Mouse (Mus musculus) common myeloid progenitor, adult 5-6 weeks (primary cell): ENCODE results near the gene Aqp7. TPM values are rescaled to one million over a fixed set of nuclear protein-coding genes. Genes with fewer than 3 reads are reported as not detected.
A peak's percentile ranks its signal among the peaks of the same experiment; 100 is the strongest.

Source experiments
- ATAC-seq: replicated peaks from 2 replicates; pipeline ENCODE4 v1.8.0; 2016; ENCODE audit warnings: low read depth, mild to moderate bottlenecking, moderate TSS enrichment, inconsistent platforms; ENCODE audit not compliant: poor library complexity, severe bottlenecking
- total RNA-seq: library from RNA; stranded (forward); fragments of 200-1000, 187-1606 nt; gene quantifications from 2 replicates; pipeline ENCODE4 v1.2.3, GENCODE M21; 2017

Aqp7 gene
- total RNA-seq, 1 experiment from 2014 or later = not detected

DNA sequence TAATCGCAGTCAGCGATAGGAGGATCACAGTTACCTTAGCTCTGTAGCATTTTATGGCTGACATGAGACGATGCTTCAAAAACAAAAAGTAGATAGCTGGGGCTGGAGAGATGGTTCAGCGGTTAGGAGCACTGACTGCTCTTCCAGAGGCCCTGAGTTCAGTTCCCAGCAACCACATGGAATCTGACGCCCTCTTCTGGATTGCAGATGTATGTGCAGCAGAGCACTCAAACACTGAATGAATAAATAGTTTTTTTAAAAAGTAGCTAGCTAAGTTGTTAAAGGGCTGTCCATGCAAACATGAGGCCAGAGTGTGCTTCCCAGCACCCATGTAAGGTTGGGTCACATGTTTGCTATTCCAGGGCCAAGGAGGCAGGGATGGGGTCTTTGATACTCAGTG lies 26.8 kb downstream of the Aqp7 start:
- ATAC-seq = no peak

DNA sequence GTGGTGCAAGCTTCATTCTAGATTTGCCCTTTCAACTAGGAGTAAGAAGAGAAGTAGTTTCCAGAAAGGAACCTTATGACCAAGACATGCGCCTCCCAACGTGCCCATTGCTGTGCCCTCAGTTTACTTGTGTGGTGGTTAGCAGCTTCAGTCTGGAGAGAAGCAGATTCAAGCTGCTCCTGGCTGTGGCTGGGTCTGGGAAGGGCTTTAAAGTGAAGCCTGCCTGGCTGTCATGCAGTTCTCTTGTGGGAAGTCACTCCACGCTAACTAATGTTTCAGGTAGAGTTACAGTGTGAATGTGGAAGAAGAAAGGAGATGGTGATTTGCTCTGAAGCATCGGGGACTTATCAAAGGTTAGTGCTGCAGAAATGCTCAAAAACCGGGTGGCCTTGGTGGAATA lies 32.1 kb downstream of the Aqp7 start:
- ATAC-seq = no peak

- 0 out of 2 replicates have a peak, but pooled peaks have one; percentile 36 for ATAC-seq
These were observed 34.6 kb downstream of the Aqp7 start for GRCm38 (mm10) chr4:41013351-41013750.

GRCm38 (mm10) chr4:41000842-41001639 lies 46.9 kb downstream of the Aqp7 start:
- ATAC-seq = no peak

DNA sequence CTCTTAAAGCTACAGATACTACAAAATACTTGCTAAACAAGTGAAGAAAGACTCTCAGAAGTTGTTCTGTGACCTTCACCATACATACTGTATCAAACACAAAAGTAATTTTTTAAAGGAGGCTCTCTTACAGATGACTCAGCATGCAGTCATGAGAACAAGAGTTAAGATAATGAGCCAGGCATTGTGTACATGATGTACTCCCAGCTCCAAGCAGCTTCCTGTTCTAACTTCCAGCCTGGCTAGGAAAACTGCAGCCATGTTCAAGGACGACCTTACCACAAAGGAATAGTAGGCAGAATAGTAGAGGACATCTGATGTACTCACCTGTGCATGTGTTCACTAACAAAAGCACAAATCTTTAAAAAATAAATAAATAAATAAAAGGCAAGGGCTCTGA lies 47.7 kb downstream of the Aqp7 start:
- no peak for ATAC-seq

GRCm38 (mm10) chr4:40997916-40998315 lies 50.0 kb downstream of the Aqp7 start:
- no peak for ATAC-seq

GRCm38 (mm10) chr4:40996302-40996701 lies 51.6 kb downstream of the Aqp7 start:
- ATAC-seq = no peak

GRCm38 (mm10) chr4:40989633-40990032 lies 58.3 kb downstream of the Aqp7 start:
- ATAC-seq = no peak

GRCm38 (mm10) chr4:40983686-40984085 lies 64.3 kb downstream of the Aqp7 start:
- ATAC-seq = no peak

Other genes starting within 250 kb of the Aqp7 start
- 27.0 and 34.7 TPM in 2 replicates for gene B4galt1, start 194.1 kb downstream of the Aqp7 start, total RNA-seq
- not detected in 2 replicates for gene Spink4, start 128.1 kb downstream of the Aqp7 start, total RNA-seq
- 380 and 459 TPM in 2 replicates for gene Bag1, start 99.8 kb downstream of the Aqp7 start, total RNA-seq
- 75.3 and 77.6 TPM in 2 replicates for gene Chmp5, start 99.7 kb downstream of the Aqp7 start, total RNA-seq
- 61.8 and 74.7 TPM in 2 replicates for gene Nfx1, start 77.2 kb downstream of the Aqp7 start, total RNA-seq
- gene Aqp3, start 50.0 kb upstream of the Aqp7 start, total RNA-seq = not detected in 2 replicates
- 19.7 and 33.3 TPM in 2 replicates for gene Nol6, start 76.3 kb upstream of the Aqp7 start, total RNA-seq
- gene Ube2r2, start 87.6 kb upstream of the Aqp7 start, total RNA-seq = 34.3 and 36.5 TPM in 2 replicates
- gene Ubap2, start 227.0 kb upstream of the Aqp7 start, total RNA-seq = 33.4 and 39.6 TPM in 2 replicates